In genomic region chr8:61803764-61804163, GRCm38 (mm10) we compare ENCODE assay signal across 18 mouse cellular contexts.
DNase-seq lines count a peak whose midpoint lies in the region; ATAC-seq and TF ChIP-seq lines count a peak whose summit lies in the region.
"Had no signal": no experiment of that assay in that cellular context is flagged by ENCODE, and none has a peak within 500 bp of the region (broad histone marks: within the 10 kb centered on the region; RNA-seq: fewer than 3 reads in every experiment).

No protein-coding gene starts in this region.

- no peak for TF ChIP-seq CTCF in embryonic fibroblast, embryonic 13.5 days (IDR thresholded peaks at IDR 0.05; ENCODE audit: borderline replicate concordance, insufficient read depth, low read length)

- no peak overlapping the region for H3K9ac ChIP-seq in heart, embryonic 12.5 days
- H3K9ac ChIP-seq: lung, embryonic 14.5 days; stomach, embryonic 15.5 days had no signal

- no peak overlapping the region for H3K4me3 ChIP-seq in heart, embryonic 12.5 days
- H3K4me3 ChIP-seq in embryonic fibroblast, embryonic 13.5 days (ENCODE audit: insufficient read depth, low read length), result no peak overlapping the region
- H3K4me3 ChIP-seq: stomach, embryonic 15.5 days had no signal

- no peak for DNase-seq in heart, postnatal 25 days (ENCODE audit: low spot score)
- peak; percentile 6 for DNase-seq in lung, postnatal 14 days
- no peak for DNase-seq in lung, postnatal 4 days
- DNase-seq in kidney, postnatal 4 days, result no peak
- DNase-seq in thymus, postnatal 36 days, result no peak
- DNase-seq: cerebellum, adult 11-12 months; cerebellum, postnatal 25 days; heart, adult 11 months; kidney, adult 8-10 months; kidney, postnatal 25 days; lung, embryonic 14.5 days; thymus, adult 2 months had no signal

- no peak for TF ChIP-seq POLR2A in embryonic fibroblast, embryonic 13.5 days (IDR thresholded peaks at IDR 0.05; ENCODE audit: low read depth, low read length)

- intact Hi-C loops in heart, postnatal 25 days (cut with DNase I), result no loop called here

- 25% methylated on average over 2 of the region's 2 CpGs for WGBS in heart, embryonic 12.5 days

- H3K36me3 ChIP-seq in heart, embryonic 12.5 days, result no peaks in the 10 kb centered on the region
- H3K36me3 ChIP-seq: stomach, embryonic 15.5 days had no signal

- H3K4me1 ChIP-seq in heart, embryonic 12.5 days (replicated peaks), result peaks cover 26% of the 10 kb centered on the region
- H3K4me1 ChIP-seq in embryonic fibroblast, embryonic 13.5 days (ENCODE audit: control insufficient read depth, insufficient read depth, low read length), result peaks cover 15% of the 10 kb centered on the region
- H3K4me1 ChIP-seq: stomach, embryonic 15.5 days had no signal

- no peaks in the 10 kb centered on the region for H3K9me3 ChIP-seq in heart, embryonic 12.5 days (replicated peaks)
- H3K9me3 ChIP-seq: stomach, embryonic 15.5 days had no signal

- H3K27me3 ChIP-seq in heart, embryonic 12.5 days (replicated peaks), result no peaks in the 10 kb centered on the region
- H3K27me3 ChIP-seq: CH12.LX; stomach, embryonic 15.5 days had no signal

- H3K4me2 ChIP-seq in heart, embryonic 12.5 days, result no peak overlapping the region
- H3K4me2 ChIP-seq: lung, embryonic 14.5 days; stomach, embryonic 15.5 days had no signal

- ATAC-seq in heart, embryonic 12.5 days (ENCODE audit: insufficient number of reproducible peaks, low FRiP score), result no peak
- ATAC-seq: forebrain, embryonic 14.5 days; inflammation-experienced regulatory T-cells, adult 6 months had no signal

- H3K27ac ChIP-seq in heart, embryonic 12.5 days (ENCODE audit: poor library complexity, severe bottlenecking), result 0 out of 2 replicates have a peak overlapping the region, but pooled peaks have one; percentile 28
- H3K27ac ChIP-seq in embryonic fibroblast, embryonic 13.5 days (ENCODE audit: insufficient read depth, low read length), result 0 out of 2 replicates have a peak overlapping the region, but pooled peaks have one; percentile 34
- H3K27ac ChIP-seq: stomach, embryonic 15.5 days had no signal
